Mouse (Mus musculus) left cerebral cortex, adult 2 months (tissue): Measurements from ENCODE around the gene Rom1. TPM values are rescaled to one million over a fixed set of nuclear protein-coding genes. Genes with fewer than 3 reads are reported as not detected.
"Not testable (repeated sequence)": the region's sequence is repeated elsewhere in the genome, so short reads cannot be mapped to it uniquely, and the experiment has no call there.

Source experiments
- DNase-seq, 2 experiments: peaks; one replicate each; pipeline ENCODE4 v3.0.0; 2021 to 2022; ENCODE audit warnings: low spot score in 2 of 2, mixed read lengths in 1 of 2; ENCODE audit errors: extremely low spot score in 1 of 2
- H3K27ac ChIP-seq: fragments of 200-600 bp; 2 replicates; pipeline ENCODE4 v1.8.1; 2022
- H3K4me3 ChIP-seq: fragments of 200-600 bp; 2 replicates; pipeline ENCODE4 v1.8.1; 2022
- CTCF ChIP-seq: fragments of 200-600 bp; IDR thresholded peaks from 2 replicates; pipeline ENCODE4 v1.8.1; 2022; ENCODE audit warnings: antibody characterized with exemption, mild to moderate bottlenecking, moderate library complexity
- intact Hi-C: fragments of 180-260 bp; cut with DNase I; formaldehyde crosslinking; loops from one replicate; pipeline ENCODE4 v1.15.1; 2025
- total RNA-seq, 2 experiments: library from RNA; stranded (reverse); gene quantifications; 2 replicates each; pipeline ENCODE4 v1.2.3; 2021

Rom1 gene
- total RNA-seq, 2 experiments from 2014 or later = 5.6 to 7.2 TPM

GRCm38 (mm10) chr19:8919684-8920072 lies 9.5 kb downstream of the Rom1 start:
- H3K27ac ChIP-seq = peak overlapping the region; percentile 90
- DNase-seq = no peak
- H3K4me3 ChIP-seq = peak overlapping the region; percentile 59
- intact Hi-C loops = no loop called here
- no peak for TF ChIP-seq CTCF

- DNase-seq = no peak
- intact Hi-C loops = no loop called here
- Histone ChIP-seq H3K4me3 (no peak overlapping the region), H3K27ac (no peak overlapping the region)
- no peak for TF ChIP-seq CTCF
Observed at GRCm38 (mm10) chr19:8919000-8919399, 10.2 kb downstream of the Rom1 start.

GRCm38 (mm10) chr19:8914212-8914611 lies 14.9 kb downstream of the Rom1 start:
- no peak for TF ChIP-seq CTCF
- intact Hi-C loops = no loop called here
- Histone ChIP-seq H3K4me3 (no peak overlapping the region), H3K27ac (peak overlapping the region; percentile 6; the same call in 1 of the 2 replicates)
- no peak for DNase-seq

- intact Hi-C loops = no loop called here
- DNase-seq = no peak
- H3K27ac ChIP-seq = peak overlapping the region; percentile 51
- H3K4me3 ChIP-seq = no peak overlapping the region
- TF ChIP-seq CTCF = no peak
Observed at GRCm38 (mm10) chr19:8911810-8912209, 17.3 kb downstream of the Rom1 start.

- Histone ChIP-seq H3K4me3 (no peak overlapping the region), H3K27ac (peak overlapping the region; percentile 44)
- no peak for DNase-seq
- intact Hi-C loops = no loop called here
- TF ChIP-seq CTCF = no peak
Observed at GRCm38 (mm10) chr19:8908531-8908930, 20.6 kb downstream of the Rom1 start.

- no peak for DNase-seq
- intact Hi-C loops = no loop called here
- Histone ChIP-seq H3K4me3 (no peak overlapping the region), H3K27ac (no peak overlapping the region)
- no peak for TF ChIP-seq CTCF
Observed at GRCm38 (mm10) chr19:8903412-8903811, 25.7 kb downstream of the Rom1 start.

- no peak for TF ChIP-seq CTCF
- H3K27ac ChIP-seq = no peak overlapping the region
- intact Hi-C loops = no loop called here
- no peak for DNase-seq
- H3K4me3 ChIP-seq = peak overlapping the region; percentile 72
Observed at GRCm38 (mm10) chr19:8899079-8899478, 30.1 kb downstream of the Rom1 start.

GRCm38 (mm10) chr19:8898576-8898975 lies 30.6 kb downstream of the Rom1 start:
- DNase-seq = no peak
- peak overlapping the region; percentile 91 for H3K27ac ChIP-seq
- intact Hi-C loops = no loop called here
- TF ChIP-seq CTCF = no peak
- peak overlapping the region; percentile 72 for H3K4me3 ChIP-seq

GRCm38 (mm10) chr19:8897865-8898495 lies 31.2 kb downstream of the Rom1 start, which contains the start of gene Ganab:
Gene Ganab, plus strand, starts transcription at chr19:8898071.
- intact Hi-C loops = no loop called here
- no peak; the same call in 1 of the 2 replicates for TF ChIP-seq CTCF
- Histone ChIP-seq H3K27ac (peak within 1 kb of the TSS; percentile 91), H3K4me3 (peak within 1 kb of the TSS; percentile 72)
- peak; percentile 94 to 96 for DNase-seq

- peak overlapping the region; percentile 69 for H3K27ac ChIP-seq
- peak overlapping the region; percentile 72 for H3K4me3 ChIP-seq
- DNase-seq = peak; percentile 36 to 37
- intact Hi-C loops = not testable (repeated sequence)
Observed at GRCm38 (mm10) chr19:8897211-8897864, 31.8 kb downstream of the Rom1 start.

GRCm38 (mm10) chr19:8896231-8896630 lies 32.9 kb downstream of the Rom1 start:
- H3K4me3 ChIP-seq, DNase-seq, H3K27ac ChIP-seq, intact Hi-C loops: not testable (repeated sequence)

- intact Hi-C loops = no loop called here
- DNase-seq = no peak
- Histone ChIP-seq H3K27ac (no peak overlapping the region), H3K4me3 (no peak overlapping the region)
- no peak for TF ChIP-seq CTCF
Observed at GRCm38 (mm10) chr19:8895397-8895960, 33.7 kb downstream of the Rom1 start.
